Mouse (Mus musculus): Measurements from ENCODE around the gene Daw1. TPM values are rescaled to one million over a fixed set of nuclear protein-coding genes. Genes with fewer than 3 reads are reported as not detected.
A peak's percentile ranks its signal among the peaks of the same experiment; 100 is the strongest.

The Daw1 gene
- total RNA-seq (2021) = under 1 TPM in 1 of 2 experiments, not detected in 1; 0.20 TPM

DNA sequence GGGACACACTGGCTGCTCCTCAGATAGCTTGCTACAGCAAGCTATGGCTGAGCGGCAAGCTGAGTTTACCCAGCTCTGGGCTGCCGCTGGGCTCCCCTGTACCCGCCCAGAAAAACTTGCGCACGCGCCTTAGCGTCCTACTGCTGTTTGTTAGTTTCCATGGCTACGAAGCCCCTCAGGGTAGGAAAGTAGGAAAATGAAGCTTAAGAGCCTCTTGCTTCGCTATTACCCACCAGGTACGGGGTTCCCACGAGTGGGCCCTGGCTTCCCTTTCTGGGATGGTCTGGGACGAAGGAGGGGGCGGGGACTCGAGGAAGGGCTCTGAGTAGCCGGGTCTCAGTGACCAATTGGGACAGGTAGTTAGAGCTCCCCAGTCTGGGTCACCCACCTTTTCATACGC lies at the start of gene Daw1:
Gene Daw1, plus strand, starts transcription at position 150 of the 400 bp plus-strand sequence.
- DNase-seq = peak; percentile 63 to 80
- intact Hi-C loops (cut with DNase I) = no loop called here

DNA sequence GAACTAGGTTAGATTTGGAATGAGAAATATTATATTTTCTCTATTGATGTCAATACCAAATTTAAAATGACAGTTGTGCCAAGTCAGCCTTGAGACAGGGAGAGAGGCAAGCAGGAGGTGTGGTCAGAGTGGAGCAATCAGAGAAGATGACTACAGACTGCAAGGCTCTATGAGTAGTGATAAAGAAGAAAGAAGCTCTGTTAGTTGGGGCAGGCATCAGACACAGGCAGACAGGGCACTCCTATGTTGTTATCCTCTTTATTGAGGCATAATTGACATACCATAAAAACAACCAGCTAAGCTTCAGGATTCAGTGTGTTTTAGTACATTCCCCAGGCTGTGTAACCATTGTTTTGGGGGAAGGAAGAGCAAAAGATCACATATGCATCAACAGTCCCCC lies 48.6 kb upstream of the Daw1 start:
- intact Hi-C loops (cut with DNase I) = no loop called here
- no peak for DNase-seq

GRCm38 (mm10) chr1:83111726-83112125 lies 47.8 kb upstream of the Daw1 start:
- DNase-seq = no peak
- intact Hi-C loops (cut with DNase I) = no loop called here

GRCm38 (mm10) chr1:83116447-83117137 lies 43.0 kb upstream of the Daw1 start, which contains the start of gene Ccl20:
Gene Ccl20 (plus strand): TSS chr1:83116766.
- DNase-seq = no peak
- intact Hi-C loops (cut with DNase I) = no loop called here

DNA sequence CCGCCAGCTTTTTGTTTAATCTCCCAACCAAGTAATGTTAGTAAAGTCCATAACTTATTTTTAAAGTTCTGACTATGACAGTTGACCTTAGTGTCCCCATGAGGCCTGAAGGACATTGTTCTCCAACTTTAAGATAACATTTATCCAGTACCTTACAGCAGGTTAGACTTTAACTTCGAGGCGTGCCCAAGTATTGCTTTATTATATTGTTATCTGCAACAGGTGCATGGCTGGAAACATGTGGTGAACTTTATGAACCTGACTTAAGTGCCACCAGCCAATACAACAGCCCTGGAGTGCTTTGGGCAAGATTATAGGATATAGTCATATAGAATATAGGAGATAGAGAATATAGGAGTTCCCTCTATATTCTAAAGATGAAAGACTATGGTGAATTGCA lies 42.3 kb upstream of the Daw1 start:
- no peak for DNase-seq
- intact Hi-C loops (cut with DNase I) = no loop called here

- intact Hi-C loops (cut with DNase I) = no loop called here
Observed at GRCm38 (mm10) chr1:83117661-83118060, 41.9 kb upstream of the Daw1 start.

DNA sequence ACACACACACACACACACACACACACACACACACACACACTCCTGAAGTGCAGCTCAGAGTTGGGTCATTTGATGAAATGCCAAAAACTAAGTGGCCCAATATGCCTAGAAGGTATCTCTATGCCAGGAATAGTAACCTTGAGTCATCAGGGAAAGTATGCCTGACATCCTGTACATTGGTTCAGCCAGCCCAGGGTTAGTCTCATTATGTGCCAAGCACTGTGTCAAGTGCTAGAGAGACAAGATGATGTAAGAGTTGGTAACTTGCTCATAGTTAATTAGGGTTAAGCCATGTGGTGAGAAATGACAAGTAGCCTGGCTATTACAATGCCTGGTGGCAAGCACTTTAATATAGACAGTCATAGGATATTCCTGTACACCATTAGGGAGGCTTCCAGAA lies 39.6 kb upstream of the Daw1 start:
- intact Hi-C loops (cut with DNase I) = no loop called here
- peak; percentile 36 to 57 for DNase-seq

More at GRCm38 (mm10) chr1:83117661-83118060, 41.9 kb upstream of the Daw1 start:
- DNase-seq = no peak

- no peak for DNase-seq
- intact Hi-C loops (cut with DNase I) = no loop called here
Observed at GRCm38 (mm10) chr1:83120312-83120711, 39.2 kb upstream of the Daw1 start.

- DNase-seq = no peak
- intact Hi-C loops (cut with DNase I) = no loop called here
Observed at GRCm38 (mm10) chr1:83123201-83123600, 36.4 kb upstream of the Daw1 start.

DNA sequence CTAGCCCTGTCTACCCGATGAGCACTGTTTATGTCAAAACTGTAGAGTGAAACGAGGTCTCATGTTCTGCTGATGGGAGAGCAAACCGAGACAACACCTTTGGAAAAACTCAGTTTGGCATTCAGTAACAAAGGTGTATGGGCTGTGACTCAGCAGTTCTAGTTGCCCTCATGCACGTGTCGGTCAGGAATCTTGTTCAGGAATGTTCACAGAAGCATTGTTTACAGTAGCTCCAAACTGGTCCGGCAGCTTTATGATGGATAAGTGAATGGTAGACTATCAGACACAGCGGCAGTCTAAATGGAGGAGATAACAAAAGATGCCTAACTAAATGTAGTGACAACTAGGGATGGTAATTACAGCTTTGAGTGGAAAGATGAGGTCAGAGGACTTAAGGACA lies 23.7 kb upstream of the Daw1 start:
- no peak for DNase-seq
- intact Hi-C loops (cut with DNase I) = no loop called here

DNA sequence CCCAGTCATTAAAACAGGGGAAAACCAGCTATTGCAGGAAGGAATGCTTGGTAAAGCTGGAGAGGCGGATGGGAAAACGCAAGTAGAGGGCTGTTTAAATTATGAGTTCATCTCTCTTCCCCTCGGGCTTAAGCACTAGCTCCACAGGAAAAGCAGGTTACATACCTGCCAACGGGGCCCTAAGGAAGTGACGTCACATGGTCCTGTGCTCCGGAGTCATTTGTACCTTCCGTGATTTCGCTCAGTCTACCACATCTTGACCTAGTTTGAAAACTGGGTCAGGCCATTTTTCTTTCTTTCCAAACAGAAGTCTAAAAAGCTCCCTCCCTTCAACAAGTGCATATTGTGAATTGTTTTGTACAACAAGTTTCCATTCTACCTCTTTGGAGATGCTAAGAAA lies 21.7 kb upstream of the Daw1 start:
- intact Hi-C loops (cut with DNase I) = no loop called here

DNA sequence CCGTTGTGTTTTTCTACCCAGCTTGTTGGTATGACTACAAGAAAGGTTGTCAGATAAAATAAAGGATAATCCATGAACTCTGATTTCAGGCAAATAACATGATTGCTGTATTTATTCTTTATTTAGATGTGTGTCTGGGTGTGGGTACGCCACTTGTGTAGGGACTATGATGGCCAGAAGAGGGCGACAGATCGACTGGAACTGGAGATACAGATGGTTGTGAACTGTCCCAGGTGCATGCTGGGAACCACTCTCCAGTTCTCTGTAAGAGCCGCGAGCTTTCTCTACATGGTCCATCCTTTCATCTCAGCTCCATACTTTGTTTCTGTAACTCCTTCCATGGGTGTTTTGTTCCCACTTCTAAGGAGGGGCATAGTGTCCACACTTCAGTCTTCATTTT lies 20.8 kb upstream of the Daw1 start:
- no peak for DNase-seq
- intact Hi-C loops (cut with DNase I) = no loop called here

More for the DNA sequence above, 21.7 kb upstream of the Daw1 start:
- DNase-seq = no peak

- DNase-seq = no peak
- intact Hi-C loops (cut with DNase I) = no loop called here
Observed at GRCm38 (mm10) chr1:83141510-83141909, 18.0 kb upstream of the Daw1 start.

GRCm38 (mm10) chr1:83142055-83142454 lies 17.5 kb upstream of the Daw1 start:
- intact Hi-C loops (cut with DNase I) = no loop called here
- no peak for DNase-seq

DNA sequence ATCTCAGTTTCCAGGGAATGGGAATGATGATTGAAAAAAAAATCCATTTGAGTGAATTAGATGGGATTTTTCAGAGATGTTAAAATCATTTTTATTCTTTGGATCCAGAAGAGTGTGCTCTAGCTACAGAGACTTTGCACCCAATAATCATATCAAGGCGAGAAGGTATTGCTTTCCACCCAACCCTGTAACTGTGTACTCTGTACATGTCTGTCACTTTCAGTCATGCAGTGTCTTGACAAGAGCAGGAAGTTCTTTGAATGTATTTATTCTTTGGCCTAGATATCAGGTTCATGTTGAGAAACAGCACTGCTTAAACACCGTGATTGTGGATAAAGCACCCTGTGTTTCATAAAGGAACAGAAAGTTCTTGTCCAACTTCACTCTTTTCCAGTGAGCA lies 13.0 kb upstream of the Daw1 start:
- DNase-seq = no peak
- intact Hi-C loops (cut with DNase I) = no loop called here

- peak in 1 of 2 experiments; percentile 6 for DNase-seq
- intact Hi-C loops (cut with DNase I) = no loop called here
Observed at GRCm38 (mm10) chr1:83150227-83150626, 9.3 kb upstream of the Daw1 start.

- DNase-seq = peak; percentile 28 to 34
- intact Hi-C loops (cut with DNase I) = no loop called here
Observed at GRCm38 (mm10) chr1:83152961-83153360, 6.6 kb upstream of the Daw1 start.

- intact Hi-C loops (cut with DNase I) = no loop called here
- DNase-seq = no peak
Observed at GRCm38 (mm10) chr1:83156876-83157275, 2.7 kb upstream of the Daw1 start.

GRCm38 (mm10) chr1:83161658-83162057 lies 2.1 kb downstream of the Daw1 start:
- DNase-seq = no peak
- intact Hi-C loops (cut with DNase I) = no loop called here

DNA sequence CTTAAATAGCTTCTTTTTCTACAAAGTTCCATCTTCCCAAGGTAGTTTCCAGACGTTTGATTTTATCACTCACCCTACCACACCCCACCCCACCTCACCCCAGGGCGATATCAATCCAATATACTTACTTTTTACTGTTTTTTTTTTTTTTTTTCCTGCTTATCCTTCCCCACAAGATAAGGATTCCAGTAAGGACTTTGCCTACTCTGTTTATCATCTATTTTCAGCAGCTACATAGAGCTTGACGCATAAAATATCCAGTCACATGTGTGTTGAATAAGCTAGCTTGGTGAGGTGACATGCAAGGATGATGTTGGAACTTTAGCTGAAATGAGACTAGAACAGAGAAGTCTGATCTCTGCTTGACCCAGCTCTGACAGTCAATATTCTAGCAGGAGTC lies 4.5 kb downstream of the Daw1 start:
- intact Hi-C loops (cut with DNase I) = no loop called here
- DNase-seq = no peak

- intact Hi-C loops (cut with DNase I) = no loop called here
- DNase-seq = no peak
Observed at GRCm38 (mm10) chr1:83169158-83169557, 9.6 kb downstream of the Daw1 start.

- no peak for DNase-seq
- intact Hi-C loops (cut with DNase I) = no loop called here
Observed at GRCm38 (mm10) chr1:83175985-83176384, 16.4 kb downstream of the Daw1 start.

DNA sequence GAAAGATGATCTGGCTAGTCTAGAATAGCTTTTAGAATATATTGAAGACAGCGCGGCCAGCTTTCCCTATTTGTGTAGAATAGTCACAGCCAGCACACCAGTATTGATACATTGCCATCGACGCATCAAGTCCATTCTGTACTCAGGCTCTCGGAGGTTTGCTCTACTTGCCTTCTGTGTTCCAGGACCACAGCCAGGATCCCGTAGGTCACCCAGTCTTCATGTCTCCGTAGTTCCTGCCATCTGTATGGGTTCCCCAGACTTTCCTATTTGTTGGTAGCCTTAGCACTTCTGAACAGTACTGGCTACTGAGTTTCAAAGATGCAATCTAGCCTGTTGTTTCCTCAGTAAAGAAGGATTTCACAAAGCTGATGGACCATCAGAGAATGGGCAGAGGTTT lies 20.0 kb downstream of the Daw1 start:
- intact Hi-C loops (cut with DNase I) = no loop called here
- no peak for DNase-seq

Measured in heart, postnatal 10 days (tissue).